Mouse (Mus musculus) embryonic stem cell, embryonic (primary cell): ENCODE measurements at regions not wholly inside any gene's neighbourhood (a gene's known extent, or its start where the extent isn't known, plus 50 kb on each side); places are given as distances from the start of the nearest gene placed in this dataset.
"Not testable (repeated sequence)": the region's sequence is repeated elsewhere in the genome, so short reads cannot be mapped to it uniquely, and the experiment has no call there.

Experiments
- CTCF ChIA-PET, 4 experiments: fragments of 300-600 bp in 2 of 4; fragments of 350-600 bp in 2 of 4; sonication (Branson Sonifier 250); formaldehyde crosslinking; loops; one replicate each; lab custom pipeline; 2022; ENCODE audit warnings: inconsistent platforms in 2 of 4; lab: Charles Lee
- POLR2A ChIA-PET, 4 experiments: fragments of 300-600 bp in 2 of 4; fragments of 350-600 bp in 2 of 4; sonication (Branson Sonifier 250); formaldehyde crosslinking; loops; one replicate each; lab custom pipeline; 2022; ENCODE audit warnings: antibody characterized with exemption in 4 of 4, inconsistent platforms in 1 of 4; lab: Charles Lee

GRCm38 (mm10) chr6:37686094-37686493, 156.1 kb downstream of the Akr1d1 start:
- POLR2A ChIA-PET, result interaction anchor here in 1 of 4 experiments (1.5 kb wide), 1 partner anchor 28 kb away, joined by 3 read pairs; no protein-coding TSS in a partner anchor
- CTCF ChIA-PET, result no interaction called here

DNA sequence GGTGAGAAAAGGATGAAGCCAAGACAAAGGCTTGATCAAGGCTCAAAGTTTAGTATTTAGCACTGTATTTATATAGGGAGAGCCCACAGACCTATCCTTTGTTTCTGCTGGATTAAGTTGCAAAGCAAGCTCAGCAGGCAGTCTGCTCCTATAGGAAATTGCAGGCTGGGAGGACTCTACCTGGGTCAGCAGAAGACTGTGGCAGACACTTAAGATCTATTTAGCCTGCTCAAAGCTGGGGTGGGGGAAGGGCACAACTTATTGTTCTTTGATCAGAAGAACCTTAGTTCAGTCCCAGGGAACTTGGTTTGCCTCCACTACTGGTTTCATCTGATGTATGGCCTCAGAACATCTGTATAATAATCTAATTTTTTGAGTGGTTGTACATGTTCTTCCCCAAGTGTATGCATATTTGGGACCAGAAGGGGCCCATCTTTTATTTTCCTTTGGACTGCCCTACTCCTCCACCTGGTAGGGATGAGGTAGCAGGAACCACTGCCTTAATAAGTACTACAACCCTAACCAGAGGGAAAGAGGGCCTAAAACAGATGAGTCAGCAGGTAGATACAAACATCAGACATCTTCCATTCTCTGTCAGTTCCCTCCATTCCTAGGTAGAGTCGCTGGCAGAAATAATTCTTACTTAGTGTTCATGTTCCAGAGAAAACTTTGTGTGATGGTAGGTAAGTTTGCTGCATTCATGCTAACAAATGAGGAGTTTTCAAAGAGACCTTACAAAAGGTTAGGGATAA, 159.1 kb downstream of the Akr1d1 start:
- ChIA-PET POLR2A (interaction anchor here (0.8 to 2.3 kb wide), 11 partner anchors 13 to 184 kb away, joined by 3 to 11 read pairs (median 4); no protein-coding TSS in a partner anchor), CTCF (interaction anchor here in 2 of 4 experiments (0.6 to 1.2 kb wide), 4 partner anchors 41 to 97 kb away, joined by 3 to 4 read pairs (median 4); no protein-coding TSS in a partner anchor)

DNA sequence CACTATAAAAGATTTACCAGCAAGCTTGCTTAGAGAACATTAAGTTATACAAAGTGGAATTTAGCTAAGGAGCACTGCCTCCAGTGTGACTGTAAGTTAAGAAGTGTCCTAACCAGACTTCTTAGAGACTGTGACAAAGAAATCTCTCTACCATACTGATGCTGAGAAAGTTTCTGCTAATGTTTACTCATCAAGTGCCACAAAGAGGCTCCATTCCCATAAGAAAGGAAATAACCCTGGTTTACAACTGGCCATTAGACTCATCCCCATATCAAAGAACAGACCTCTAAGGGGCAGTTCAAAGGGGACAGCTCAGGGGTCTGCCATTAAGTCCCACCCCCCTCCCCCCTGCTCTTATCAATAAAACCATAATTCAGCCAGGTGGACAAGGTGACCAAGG, 159.7 kb downstream of the Akr1d1 start:
- CTCF ChIA-PET, result interaction anchor here in 2 of 4 experiments (0.6 to 1.2 kb wide), 3 partner anchors 42 to 97 kb away, joined by 3 to 5 read pairs (median 4); no protein-coding TSS in a partner anchor
- POLR2A ChIA-PET, result interaction anchor here (0.6 to 2.3 kb wide), 13 partner anchors 9 to 822 kb away, joined by 3 to 11 read pairs (median 4); no protein-coding TSS in a partner anchor

DNA sequence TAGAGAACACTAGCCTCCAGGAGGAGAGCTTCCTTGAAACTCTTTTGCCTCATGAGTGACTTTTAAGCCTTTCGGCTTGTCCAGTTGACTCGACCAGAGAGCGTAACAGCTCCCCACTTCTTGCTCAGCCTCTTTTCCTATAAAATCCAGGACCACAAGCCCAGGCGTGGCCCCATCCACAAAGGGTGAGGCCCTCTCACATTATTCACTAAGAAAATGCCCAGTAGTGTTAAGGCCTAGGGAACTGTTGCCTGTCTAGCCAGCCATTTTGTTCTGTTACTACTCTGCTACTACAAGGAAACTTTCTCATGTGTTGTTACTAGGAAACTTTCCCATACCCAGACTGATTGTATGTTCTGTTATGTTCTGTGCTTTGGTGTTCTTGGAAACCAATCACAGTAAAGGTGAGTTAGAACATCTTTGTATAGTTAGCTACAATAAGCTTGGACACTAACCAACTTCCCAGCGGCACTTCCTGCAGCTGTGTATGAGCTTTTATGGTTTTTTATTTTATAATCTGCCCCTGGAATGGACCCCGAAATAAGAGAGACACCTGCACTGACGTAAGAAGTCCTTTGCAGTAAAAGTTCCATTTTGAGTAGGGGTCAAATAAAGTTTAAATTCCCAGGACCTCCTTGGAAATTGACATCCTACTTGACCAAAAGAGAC, 162.1 kb downstream of the Akr1d1 start:
- ChIA-PET CTCF (no interaction called here), POLR2A (interaction anchor here in 1 of 4 experiments (0.8 kb wide), 1 partner anchor 203 kb away, joined by 4 read pairs; no protein-coding TSS in a partner anchor)

DNA sequence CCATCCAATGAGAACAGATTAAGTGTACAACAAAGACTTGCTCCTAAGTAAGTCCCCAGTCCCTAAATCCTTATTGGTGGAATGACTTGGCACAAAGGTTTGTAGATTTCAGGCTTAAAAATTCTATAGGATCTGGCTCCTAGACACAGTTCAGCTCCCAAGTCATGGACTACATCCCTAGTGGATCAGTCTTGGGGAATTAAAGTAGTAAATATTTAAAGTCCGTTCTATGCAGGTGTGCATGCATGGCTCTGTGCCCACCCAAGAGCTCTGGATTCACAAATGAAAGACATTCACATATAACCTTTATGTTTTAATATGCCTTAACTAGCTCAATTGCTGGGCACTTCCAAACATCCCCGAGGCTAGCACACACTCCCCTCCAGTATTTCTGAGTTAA, 162.8 kb downstream of the Akr1d1 start:
- ChIA-PET CTCF (no interaction called here), POLR2A (interaction anchor here in 1 of 4 experiments (0.5 to 0.8 kb wide), 2 partner anchors 8 to 202 kb away, joined by 3 to 4 read pairs; no protein-coding TSS in a partner anchor)

- ChIA-PET POLR2A (interaction anchor here in 1 of 4 experiments (1.8 kb wide), 1 partner anchor 9 kb away, joined by 5 read pairs; no protein-coding TSS in a partner anchor), CTCF (interaction anchor here in 1 of 4 experiments (0.6 kb wide), 1 partner anchor 49 kb away, joined by 4 read pairs; no protein-coding TSS in a partner anchor)
These were observed 166.1 kb downstream of the Akr1d1 start for GRCm38 (mm10) chr6:37696074-37696473.

DNA sequence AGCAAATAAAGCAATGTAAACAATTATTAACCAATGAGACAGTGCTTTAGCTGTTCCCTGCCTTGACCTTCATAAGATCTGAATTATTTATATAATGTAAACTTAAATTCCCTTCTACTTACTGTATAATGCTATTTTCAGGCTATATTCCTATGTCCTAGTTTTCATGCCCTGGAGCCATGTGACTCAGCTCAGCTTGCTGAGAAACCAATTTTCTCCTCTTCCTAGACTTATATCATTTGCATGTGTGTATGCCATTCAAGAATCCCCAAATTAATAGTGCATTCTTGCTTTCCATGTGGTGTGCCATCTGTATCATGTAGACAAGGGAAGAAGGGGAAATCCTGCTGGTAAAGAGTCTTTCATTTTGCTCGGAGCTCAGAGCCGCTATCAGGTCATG, 166.7 kb upstream of the Trim24 start:
- CTCF ChIA-PET, result no interaction called here
- POLR2A ChIA-PET, result interaction anchor here in 1 of 4 experiments (0.6 kb wide), 1 partner anchor 594 kb away, joined by 12 read pairs; no protein-coding TSS in a partner anchor

GRCm38 (mm10) chr6:37705733-37706145, 164.9 kb upstream of the Trim24 start:
- ChIA-PET CTCF (no interaction called here), POLR2A (interaction anchor here in 3 of 4 experiments (0.5 to 1.3 kb wide), 9 partner anchors 8 to 46 kb away, joined by 3 to 7 read pairs (median 4); no protein-coding TSS in a partner anchor)

GRCm38 (mm10) chr6:37707671-37708070, 162.9 kb upstream of the Trim24 start:
- POLR2A ChIA-PET, CTCF ChIA-PET: not testable (repeated sequence)

DNA sequence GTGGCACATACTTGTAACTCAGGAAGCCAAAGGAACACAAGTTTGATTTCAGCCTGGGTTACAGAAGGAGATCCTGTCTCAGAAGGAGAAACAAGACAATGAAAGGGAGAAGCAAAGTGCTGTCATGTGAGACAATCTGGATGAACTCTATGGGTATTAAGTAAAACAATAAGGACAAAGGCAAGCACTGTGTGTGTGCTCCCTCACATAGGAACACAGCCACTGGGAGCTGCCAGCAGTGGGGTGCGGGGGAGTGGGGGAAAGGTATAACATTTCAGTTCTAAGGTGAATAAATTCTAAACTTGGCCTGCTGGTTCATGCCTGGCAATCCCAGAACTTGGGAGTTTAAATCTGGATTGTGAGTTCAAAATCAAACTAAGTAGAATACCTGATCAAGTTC, 158.8 kb upstream of the Trim24 start:
- CTCF ChIA-PET, result no interaction called here
- POLR2A ChIA-PET, result interaction anchor here in 1 of 4 experiments (0.7 kb wide), 1 partner anchor 589 kb away, joined by 3 read pairs; no protein-coding TSS in a partner anchor

DNA sequence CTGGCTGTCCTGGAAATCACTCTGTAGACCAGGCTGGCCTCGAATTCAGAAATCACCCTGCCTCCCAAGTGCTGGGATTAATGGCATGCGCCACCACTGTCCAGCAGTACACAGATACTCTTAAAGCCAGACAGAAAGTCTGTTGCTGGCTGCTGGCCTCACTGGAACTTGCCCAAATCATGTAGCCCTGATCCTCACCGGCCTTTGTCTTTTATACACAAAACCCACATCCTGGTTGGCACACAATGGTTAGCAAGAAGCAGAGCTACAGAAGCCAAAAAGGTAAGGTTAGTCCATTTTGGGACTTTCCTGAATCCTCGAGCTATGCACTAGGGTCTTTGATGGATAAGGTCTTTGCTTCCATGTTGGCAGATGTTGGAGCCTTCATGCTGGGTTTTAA, 157.2 kb upstream of the Trim24 start:
- POLR2A ChIA-PET, result no interaction called here
- CTCF ChIA-PET, result interaction anchor here in 2 of 4 experiments (0.6 to 1.1 kb wide), 2 partner anchors 40 to 346 kb away, joined by 3 read pairs; no protein-coding TSS in a partner anchor

- ChIA-PET POLR2A (interaction anchor here in 3 of 4 experiments (0.6 to 2.0 kb wide), 12 partner anchors 9 to 657 kb away, joined by 3 to 8 read pairs (median 3); partner anchors contain the start of gene Creb3l2 (in 1 of the 3)), CTCF (interaction anchor here in 3 of 4 experiments (0.6 to 1.1 kb wide), 4 partner anchors 39 to 571 kb away, joined by 3 read pairs; no protein-coding TSS in a partner anchor)
These were observed 156.2 kb upstream of the Trim24 start for GRCm38 (mm10) chr6:37714223-37714928.

- ChIA-PET POLR2A (interaction anchor here in 1 of 4 experiments (0.8 to 2.0 kb wide), 3 partner anchors 9 to 16 kb away, joined by 3 to 4 read pairs (median 4); no protein-coding TSS in a partner anchor), CTCF (no interaction called here)
These were observed 148.9 kb upstream of the Trim24 start for GRCm38 (mm10) chr6:37721736-37722135.

DNA sequence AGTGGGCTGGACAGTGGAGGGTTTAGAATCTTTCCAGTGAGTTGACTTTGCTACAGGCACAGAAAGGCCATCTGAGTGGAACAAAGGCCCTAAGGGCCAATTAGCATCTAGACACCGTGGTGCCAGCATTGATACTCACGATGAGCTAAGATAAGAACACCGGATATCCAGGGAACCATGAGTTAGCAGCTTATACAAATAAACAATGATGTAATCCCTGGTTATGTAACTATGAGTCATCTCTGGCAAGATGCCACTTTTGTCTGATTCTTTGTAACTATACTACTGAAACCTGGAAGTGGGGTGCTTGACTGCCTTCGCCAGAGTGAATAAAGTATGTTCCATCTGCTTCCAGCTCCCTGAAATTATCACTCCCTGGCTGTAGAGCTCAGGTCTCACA, 147.3 kb upstream of the Trim24 start:
- CTCF ChIA-PET, result interaction anchor here in 2 of 4 experiments (0.6 to 0.8 kb wide), 2 partner anchors 238 to 284 kb away, joined by 3 read pairs; no protein-coding TSS in a partner anchor

GRCm38 (mm10) chr6:37724240-37724639, 146.4 kb upstream of the Trim24 start:
- CTCF ChIA-PET, result interaction anchor here in 1 of 4 experiments (1.2 kb wide), 1 partner anchor 20 kb away, joined by 3 read pairs; no protein-coding TSS in a partner anchor
- POLR2A ChIA-PET, result interaction anchor here (0.5 to 2.6 kb wide), 5 partner anchors 9 to 282 kb away, joined by 3 to 8 read pairs (median 4); partner anchors contain the start of gene Creb3l2 (in 2 of the 4)

More for the DNA sequence above, 147.3 kb upstream of the Trim24 start:
- POLR2A ChIA-PET, result interaction anchor here in 1 of 4 experiments (1.3 to 2.6 kb wide), 2 partner anchors 8 to 281 kb away, joined by 3 to 8 read pairs; partner anchors contain the start of gene Creb3l2

DNA sequence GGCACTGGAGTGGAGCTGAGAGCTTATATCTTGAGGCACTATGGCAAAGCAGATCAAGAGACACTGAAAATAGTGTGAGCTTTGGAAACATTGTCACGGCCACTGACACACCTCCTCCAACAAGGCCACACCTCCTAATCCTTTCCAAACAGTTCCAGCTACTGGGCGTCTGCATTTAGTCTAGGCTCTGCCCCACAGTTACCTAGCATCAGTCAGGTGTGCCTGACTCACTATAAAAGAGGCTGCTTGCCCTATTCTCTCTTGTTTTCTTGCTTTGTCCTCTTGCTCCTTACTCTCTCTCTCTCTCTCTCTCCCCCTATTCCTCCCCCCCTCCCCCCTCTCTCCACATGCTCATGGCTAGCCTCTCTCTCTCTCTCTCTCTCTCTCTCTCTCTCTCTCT, 142.0 kb upstream of the Trim24 start:
- ChIA-PET CTCF (no interaction called here), POLR2A (interaction anchor here in 3 of 4 experiments (0.6 to 1.0 kb wide), 6 partner anchors 15 to 155 kb away, joined by 3 to 6 read pairs (median 4); no protein-coding TSS in a partner anchor)

DNA sequence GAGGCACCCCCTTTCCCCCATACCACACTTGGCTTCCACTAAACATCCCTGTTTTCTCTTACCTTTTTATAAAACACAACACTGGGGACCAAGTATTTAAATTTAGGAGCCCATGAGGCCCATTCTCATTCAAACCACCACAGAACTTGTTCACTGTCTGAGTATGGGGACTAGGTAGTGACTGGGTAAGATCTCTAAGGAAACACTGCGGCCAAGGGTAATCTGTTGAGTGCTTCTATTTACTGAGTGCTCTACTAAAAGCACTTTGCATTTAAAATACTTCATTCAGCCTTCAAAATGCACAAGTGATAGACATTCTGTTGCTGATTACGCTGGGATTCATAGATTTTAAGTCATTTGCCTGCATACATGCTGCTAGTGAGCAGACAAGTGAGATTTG, 141.4 kb upstream of the Trim24 start:
- CTCF ChIA-PET, result no interaction called here
- POLR2A ChIA-PET, result interaction anchor here in 2 of 4 experiments (0.9 to 1.0 kb wide), 2 partner anchors 20 to 96 kb away, joined by 3 read pairs; no protein-coding TSS in a partner anchor
